Mouse (Mus musculus) gastrocnemius, adult 18-20 months (tissue): ENCODE results near the gene Wfdc5. TPM values are rescaled to one million over a fixed set of nuclear protein-coding genes. Genes with fewer than 3 reads are reported as not detected.

ENCODE experiments used
- DNase-seq: peaks from one replicate; pipeline ENCODE4 v3.0.0; 2021; ENCODE audit warnings: low spot score
- total RNA-seq, 2 experiments: library from RNA; stranded (reverse); gene quantifications; 2 replicates each; pipeline ENCODE4 v1.2.3; 2021

Gene Wfdc5
- total RNA-seq, 2 experiments from 2014 or later = 0.11 TPM; not detected in 1

- DNase-seq = no peak
Observed at GRCm38 (mm10) chr2:164128576-164129411, 53.7 kb downstream of the Wfdc5 start.

- DNase-seq = no peak
Observed at GRCm38 (mm10) chr2:164127297-164127696, 55.2 kb downstream of the Wfdc5 start.

DNA sequence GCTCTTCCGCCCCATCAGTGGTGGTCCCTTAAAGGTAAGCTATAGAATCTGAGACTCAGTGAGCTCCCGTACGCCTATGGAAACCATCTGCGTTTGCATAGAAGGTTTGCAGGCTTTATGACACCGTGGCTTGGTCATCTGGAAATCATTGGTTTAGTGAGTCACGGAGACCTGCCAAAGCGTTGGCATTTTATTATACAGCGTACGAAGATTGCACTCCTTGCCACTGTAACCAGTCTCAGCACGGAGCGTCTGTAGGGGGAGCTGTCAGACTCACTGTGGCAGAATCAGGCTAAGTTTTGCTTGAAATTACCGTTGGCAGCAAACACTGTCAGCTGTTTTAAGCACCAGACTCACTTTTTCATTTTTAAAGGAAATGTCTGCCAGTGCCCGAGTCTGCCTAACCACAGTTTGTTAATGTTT lies 56.0 kb downstream of the Wfdc5 start:
- peak; percentile 44 for DNase-seq

Other genes starting within 250 kb of the Wfdc5 start
- gene Ywhab, start 187.8 kb downstream of the Wfdc5 start, total RNA-seq = 10 to 100 TPM; 39.3 to 42.4 TPM
- under 1 TPM in 1 of 2 experiments, not detected in 1; 0.62 TPM for gene Pabpc1l, start 157.3 kb downstream of the Wfdc5 start, total RNA-seq
- gene Stk4, start 112.4 kb downstream of the Wfdc5 start, total RNA-seq = 1 to 10 TPM; 8.3 to 9.2 TPM
- gene Tomm34, start 111.6 kb downstream of the Wfdc5 start, total RNA-seq = 10 to 100 TPM; 15.8 to 16.3 TPM
- gene Kcns1, start 11.6 kb downstream of the Wfdc5 start, total RNA-seq = 1 to 10 TPM; 1.4 to 1.5 TPM
- not detected for gene Wfdc12, start 7.9 kb upstream of the Wfdc5 start, total RNA-seq
- not detected for gene Wfdc15a, start 17.4 kb upstream of the Wfdc5 start, total RNA-seq
- gene Wfdc15b, start 38.9 kb upstream of the Wfdc5 start, total RNA-seq = not detected
- gene Svs2, start 55.7 kb upstream of the Wfdc5 start, total RNA-seq = not detected
- not detected for gene Svs3b, start 73.9 kb upstream of the Wfdc5 start, total RNA-seq
- not detected for gene Svs4, start 95.7 kb upstream of the Wfdc5 start, total RNA-seq
- not detected for gene Svs3a, start 106.5 kb upstream of the Wfdc5 start, total RNA-seq
- not detected for gene Svs6, start 134.0 kb upstream of the Wfdc5 start, total RNA-seq
- gene Svs5, start 150.0 kb upstream of the Wfdc5 start, total RNA-seq = not detected
- gene Slpi, start 206.4 kb upstream of the Wfdc5 start, total RNA-seq = under 1 TPM in 1 of 2 experiments, not detected in 1; 0.73 TPM
- not detected for gene Rbpjl, start 220.4 kb upstream of the Wfdc5 start, total RNA-seq
- under 1 TPM; 0.59 to 0.78 TPM for gene Matn4, start 222.4 kb upstream of the Wfdc5 start, total RNA-seq